In the genomic region with DNA sequence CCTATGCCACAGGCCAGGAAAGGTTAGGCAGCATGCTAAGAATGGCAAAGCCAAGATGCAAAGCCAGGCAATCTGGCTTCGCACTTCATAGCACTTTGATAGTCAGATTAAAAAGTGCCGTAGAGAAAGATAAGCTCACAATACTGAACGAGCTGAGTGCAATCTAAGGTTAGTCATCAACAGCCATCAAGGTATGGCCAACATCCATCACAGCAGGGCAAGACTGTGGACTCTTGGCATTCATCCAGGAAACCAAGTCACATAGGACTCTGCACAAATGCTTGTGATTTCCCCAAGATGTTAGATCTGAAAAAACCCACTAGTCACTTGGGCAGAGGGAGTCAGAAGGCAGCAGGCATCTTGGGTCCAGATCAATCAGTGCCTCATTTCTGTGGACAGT, we compare ENCODE assay signal across 18 mouse cellular contexts. TPM values are rescaled to one million over a fixed set of nuclear protein-coding genes. Genes with fewer than 3 reads are reported as not detected.
"Had no signal": no experiment of that assay in that cellular context is flagged by ENCODE, and none has a peak within 500 bp of the region (broad histone marks: within the 10 kb centered on the region; RNA-seq: fewer than 3 reads in every experiment).

No protein-coding gene starts in this region.

- ATAC-seq: midbrain, embryonic 13.5 days; midbrain, embryonic 15.5 days had no signal

- H3K4me3 ChIP-seq: midbrain, embryonic 13.5 days; midbrain, embryonic 15.5 days; neural tube, embryonic 12.5 days; stomach, embryonic 15.5 days had no signal

- H3K9ac ChIP-seq: lung, embryonic 14.5 days; midbrain, embryonic 13.5 days; midbrain, embryonic 15.5 days; neural tube, embryonic 12.5 days; stomach, embryonic 15.5 days had no signal

- H3K4me2 ChIP-seq: lung, embryonic 14.5 days; midbrain, embryonic 11.5 days; midbrain, embryonic 13.5 days; midbrain, embryonic 15.5 days; neural tube, embryonic 12.5 days; stomach, embryonic 15.5 days had no signal

- H3K9me3 ChIP-seq: midbrain, embryonic 13.5 days; midbrain, embryonic 15.5 days; neural tube, embryonic 12.5 days; stomach, embryonic 15.5 days had no signal

- DNase-seq: lung, adult 18-20 months; lung, embryonic 14.5 days; lung, postnatal 10 days; lung, postnatal 4 days; right cerebral cortex, postnatal 14 days; thymus, adult 2 months; thymus, postnatal 25 days; thymus, postnatal 4 days had no signal

- H3K36me3 ChIP-seq: midbrain, embryonic 13.5 days; midbrain, embryonic 15.5 days; neural tube, embryonic 12.5 days; stomach, embryonic 15.5 days had no signal

- H3K27ac ChIP-seq: midbrain, embryonic 13.5 days; midbrain, embryonic 15.5 days; neural tube, embryonic 12.5 days; stomach, embryonic 15.5 days; stomach, postnatal 0 days had no signal

- H3K27me3 ChIP-seq: stomach, embryonic 15.5 days had no signal

RNA-seq across cellular contexts. Expression of gene Lamc2, which starts 1.8 kb away (rescaled TPM):
- total RNA-seq: megakaryocyte, adult 5-6 weeks; megakaryocyte-erythroid progenitor cell, adult 5-6 weeks; monocyte, adult 5-6 weeks; neutrophil, adult 5-6 weeks had no signal
